Mouse (Mus musculus): Measurements from ENCODE around the gene Lrrc26. TPM values are rescaled to one million over a fixed set of nuclear protein-coding genes. Genes with fewer than 3 reads are reported as not detected.

Lrrc26 gene
- total RNA-seq, 4 experiments from 2014 or later = not detected

GRCm38 (mm10) chr2:25298046-25298445, 8.3 kb downstream of the Lrrc26 start:
- DNase-seq = no peak

GRCm38 (mm10) chr2:25303452-25303851, 13.7 kb downstream of the Lrrc26 start:
- DNase-seq = no peak

GRCm38 (mm10) chr2:25303931-25304656, 14.4 kb downstream of the Lrrc26 start:
- DNase-seq = no peak

- no peak for DNase-seq
Measured at GRCm38 (mm10) chr2:25304657-25305541, 15.2 kb downstream of the Lrrc26 start.

- DNase-seq = no peak
Measured at GRCm38 (mm10) chr2:25305587-25306359, 16.1 kb downstream of the Lrrc26 start.

- no peak for DNase-seq
Measured at GRCm38 (mm10) chr2:25310180-25310579, 20.5 kb downstream of the Lrrc26 start.

- DNase-seq = no peak
Measured at GRCm38 (mm10) chr2:25310969-25311368, 21.3 kb downstream of the Lrrc26 start.

GRCm38 (mm10) chr2:25311491-25311891, 21.8 kb downstream of the Lrrc26 start:
- DNase-seq = no peak

- no peak for DNase-seq
Measured at GRCm38 (mm10) chr2:25318119-25318966, 28.6 kb downstream of the Lrrc26 start.

GRCm38 (mm10) chr2:25318971-25319773, 29.5 kb downstream of the Lrrc26 start, which contains the start of gene Grin1:
TSS of gene Grin1 (minus strand) at chr2:25319187.
- DNase-seq = no peak

- DNase-seq = no peak
Measured at GRCm38 (mm10) chr2:25320084-25320483, 30.4 kb downstream of the Lrrc26 start.

- DNase-seq = no peak
Measured at GRCm38 (mm10) chr2:25326036-25326435, 36.3 kb downstream of the Lrrc26 start.

- DNase-seq = no peak
Measured at GRCm38 (mm10) chr2:25328440-25328839, 38.7 kb downstream of the Lrrc26 start.

- DNase-seq = no peak
Measured at GRCm38 (mm10) chr2:25331470-25331869, 41.8 kb downstream of the Lrrc26 start.

GRCm38 (mm10) chr2:25332286-25333160, 42.8 kb downstream of the Lrrc26 start, which contains the start of gene Man1b1:
TSS of gene Man1b1 (plus strand) at chr2:25332338.
- DNase-seq = peak; percentile 99

- no peak for DNase-seq
Measured at GRCm38 (mm10) chr2:25333569-25333968, 43.9 kb downstream of the Lrrc26 start.

- DNase-seq = no peak
Measured at GRCm38 (mm10) chr2:25338303-25338702, 48.6 kb downstream of the Lrrc26 start.

All from adrenal gland, adult 8-10 months (tissue).